Mouse (Mus musculus): ENCODE measurements around the gene Fggy. TPM values are rescaled to one million over a fixed set of nuclear protein-coding genes. Genes with fewer than 3 reads are reported as not detected.

Fggy gene
- polyA plus RNA-seq, 3 experiments from 2014 or later = 0.96 to 6.5 (median 3.8) TPM

GRCm38 (mm10) chr4:95731110-95731509 lies 173.8 kb downstream of the Fggy start:
- no peak for ATAC-seq

- ATAC-seq = no peak
Measured at GRCm38 (mm10) chr4:95733397-95734249, 176.3 kb downstream of the Fggy start.

GRCm38 (mm10) chr4:95735967-95736366 lies 178.7 kb downstream of the Fggy start:
- no peak for ATAC-seq

DNA sequence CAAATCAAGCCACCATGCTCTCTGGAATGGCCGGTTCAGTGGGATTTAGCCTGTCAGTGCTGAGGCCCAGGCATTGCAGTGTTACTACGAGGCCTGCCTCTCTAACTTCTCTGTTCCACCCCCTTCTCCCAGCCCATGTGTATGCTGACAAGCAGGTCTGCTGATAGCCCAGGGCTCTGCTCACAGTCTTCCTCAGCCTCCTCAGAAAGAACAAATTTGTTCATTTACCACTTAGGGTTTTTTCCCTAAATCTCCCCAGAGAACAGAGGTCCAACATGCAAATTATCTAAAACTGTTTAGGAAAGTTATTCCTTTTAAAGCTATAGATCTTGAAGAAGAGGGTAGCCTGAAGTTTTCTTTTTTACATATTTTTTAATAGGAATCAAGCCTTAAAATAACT lies 179.4 kb downstream of the Fggy start:
- no peak for ATAC-seq

DNA sequence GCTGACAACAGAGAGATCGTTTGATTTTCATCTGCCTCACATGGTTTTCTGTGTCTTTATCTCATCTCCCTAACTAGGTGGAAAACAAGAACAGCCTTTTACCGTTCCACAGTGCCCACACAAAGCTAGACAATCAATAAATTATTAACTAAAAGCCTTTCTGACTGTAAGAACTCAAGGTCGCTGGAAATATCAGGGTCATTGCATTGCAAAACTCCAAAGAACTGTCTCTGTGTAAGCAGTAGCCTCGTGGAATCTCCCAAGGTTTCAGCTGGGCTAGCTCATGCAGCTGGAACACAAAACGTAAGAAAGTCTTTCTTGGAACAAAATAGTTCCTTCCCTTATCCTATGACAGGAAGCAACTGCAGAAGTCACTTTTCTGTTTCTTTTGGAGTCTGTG lies 180.9 kb downstream of the Fggy start:
- ATAC-seq = no peak

DNA sequence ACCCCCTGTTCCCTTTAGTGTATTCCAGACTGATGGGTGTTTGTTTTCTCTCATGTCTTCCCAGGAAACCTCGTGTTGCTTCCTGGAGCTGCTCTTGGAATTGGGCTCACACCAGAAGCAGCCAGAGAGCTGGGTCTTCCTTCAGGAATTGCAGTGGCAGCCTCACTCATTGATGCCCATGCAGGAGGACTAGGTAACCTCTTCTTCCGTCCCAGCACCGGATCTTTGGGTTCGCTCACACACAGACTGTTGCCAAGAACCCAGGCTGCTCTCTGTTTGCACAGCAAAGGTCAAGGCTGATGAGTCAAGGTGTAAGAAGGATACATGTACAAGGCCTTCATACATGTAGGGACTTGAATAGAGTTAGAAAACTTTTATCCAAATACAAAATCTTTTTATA lies 181.4 kb downstream of the Fggy start:
- ATAC-seq = no peak

GRCm38 (mm10) chr4:95741115-95741734 lies 183.9 kb downstream of the Fggy start:
- no peak for ATAC-seq

GRCm38 (mm10) chr4:95742986-95743385 lies 185.7 kb downstream of the Fggy start:
- no peak for ATAC-seq

GRCm38 (mm10) chr4:95746954-95747353 lies 189.6 kb downstream of the Fggy start:
- no peak for ATAC-seq

GRCm38 (mm10) chr4:95747415-95748202 lies 190.3 kb downstream of the Fggy start:
- ATAC-seq = no peak

- no peak for ATAC-seq
Measured at GRCm38 (mm10) chr4:95750186-95750585, 192.9 kb downstream of the Fggy start.

DNA sequence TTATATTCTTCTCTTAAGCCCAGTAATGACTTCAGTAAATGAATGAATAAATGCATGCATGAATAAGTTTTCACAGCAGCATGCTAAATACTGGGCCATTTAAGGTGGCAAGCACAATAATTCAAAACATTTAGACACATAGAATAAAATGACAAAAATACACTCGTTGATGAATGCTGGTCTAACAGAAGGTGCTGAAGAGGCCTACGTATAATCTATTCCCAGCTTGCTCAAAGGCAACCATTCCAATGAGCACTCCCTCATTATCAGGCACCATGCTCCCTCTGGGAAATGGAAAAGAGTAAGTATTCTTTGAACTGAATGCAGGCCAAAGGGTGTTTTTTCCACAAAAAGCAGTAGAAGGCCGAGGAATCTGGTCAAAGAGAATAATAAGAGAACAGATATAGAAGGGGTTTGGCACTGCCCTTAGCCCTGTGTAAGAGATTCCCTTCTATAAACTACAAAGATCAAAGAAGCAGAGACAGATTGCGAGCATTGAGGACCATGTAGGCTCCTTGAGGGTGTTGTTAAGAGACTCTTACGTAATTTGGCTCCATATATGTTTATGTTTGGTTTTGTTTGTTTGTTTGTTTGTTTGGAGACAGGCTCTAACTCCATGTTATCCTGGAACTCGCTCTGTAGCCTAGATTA lies 195.4 kb downstream of the Fggy start:
- no peak for ATAC-seq

- no peak for ATAC-seq
Measured at GRCm38 (mm10) chr4:95759027-95759731, 201.9 kb downstream of the Fggy start.

DNA sequence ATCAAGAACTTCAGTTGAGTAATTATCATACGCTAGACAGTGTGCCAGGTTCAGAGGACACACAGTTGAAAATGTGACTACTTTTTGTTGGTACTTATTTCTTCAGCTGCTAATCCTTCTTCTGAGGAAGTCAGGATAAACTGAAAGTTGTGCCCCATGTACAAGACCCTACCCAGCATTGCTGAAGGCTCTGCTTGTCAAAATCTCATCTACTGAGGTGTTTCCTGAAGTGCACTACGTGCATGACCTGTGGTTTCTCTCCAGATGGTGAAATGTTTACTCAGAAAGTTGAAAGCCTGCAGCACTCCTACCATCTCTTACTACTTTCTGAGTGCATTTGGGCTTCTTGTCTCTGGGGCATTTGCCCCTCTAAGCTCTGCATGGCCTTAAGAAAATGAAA lies 208.1 kb downstream of the Fggy start:
- ATAC-seq = no peak

- no peak for ATAC-seq
Measured at GRCm38 (mm10) chr4:95770469-95770868, 213.2 kb downstream of the Fggy start.

DNA sequence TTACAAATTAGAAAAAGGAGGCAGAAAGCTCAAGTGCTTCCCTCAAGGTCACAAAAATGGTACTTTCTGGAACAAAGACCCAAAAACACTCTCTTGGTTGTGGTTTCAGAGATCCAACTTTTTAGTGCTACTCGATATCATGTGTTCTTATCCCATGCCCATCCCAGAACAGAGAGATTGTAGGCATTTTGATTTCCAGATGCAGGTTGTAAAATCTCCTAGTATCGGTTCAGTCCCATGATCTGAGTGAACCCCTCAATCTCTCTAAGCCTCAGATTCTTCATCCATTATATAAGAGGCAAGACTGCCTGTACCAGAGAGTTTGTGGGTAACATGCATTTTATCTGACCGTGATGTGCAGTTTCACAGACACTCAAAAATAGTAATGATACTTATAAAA lies 214.2 kb downstream of the Fggy start:
- ATAC-seq = no peak

- ATAC-seq = no peak
Measured at GRCm38 (mm10) chr4:95771945-95772344, 214.6 kb downstream of the Fggy start.

GRCm38 (mm10) chr4:95772663-95773062 lies 215.4 kb downstream of the Fggy start:
- ATAC-seq = no peak

DNA sequence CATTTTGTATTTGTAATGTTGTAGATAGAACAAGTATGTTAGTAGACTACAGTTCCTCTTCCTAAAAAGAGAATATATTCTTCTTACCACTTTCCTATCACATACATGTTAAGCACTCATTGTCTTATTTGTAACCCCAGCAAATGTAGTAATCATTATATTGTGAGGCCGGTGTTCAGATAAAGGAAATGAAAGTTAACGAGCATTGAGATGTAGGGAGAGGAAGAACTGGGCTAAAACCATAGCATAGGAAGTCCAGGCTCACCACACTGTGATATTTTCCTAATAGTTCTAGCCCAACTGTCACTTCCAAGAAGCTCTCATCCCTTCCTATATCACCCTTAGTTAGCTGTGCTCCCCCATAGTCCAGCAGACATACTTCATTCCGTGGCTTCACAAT lies 218.3 kb downstream of the Fggy start:
- ATAC-seq = no peak

DNA sequence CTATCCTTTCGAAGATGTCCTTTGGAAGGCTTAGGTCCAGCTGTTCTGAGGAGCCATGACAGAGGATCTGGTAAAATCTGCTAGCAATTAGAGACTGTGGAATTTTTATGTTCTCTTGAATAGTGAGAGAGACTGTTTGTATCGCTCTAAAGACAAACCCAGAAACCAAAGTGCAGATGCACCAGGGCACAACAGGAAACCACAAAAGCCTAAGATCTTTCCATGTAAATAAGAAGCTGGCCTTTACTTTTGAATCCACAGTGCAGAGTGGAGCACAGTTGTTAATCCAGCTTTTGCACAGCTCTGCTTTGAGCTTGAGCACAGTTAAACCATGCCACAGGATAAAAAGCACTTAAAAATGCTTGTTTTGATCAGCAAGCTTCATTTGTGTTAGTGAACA lies 220.5 kb downstream of the Fggy start:
- no peak for ATAC-seq

GRCm38 (mm10) chr4:95778528-95778927 lies 221.2 kb downstream of the Fggy start:
- ATAC-seq = no peak

All from inflammation-experienced regulatory T-cells, adult 6 months (primary cell).